Mouse (Mus musculus) fat pad, adult 2 months (tissue): ENCODE measurements around the gene Frmd4b.
"Not testable (repeated sequence)": the region's sequence is repeated elsewhere in the genome, so short reads cannot be mapped to it uniquely, and the experiment has no call there.

Experiments
- DNase-seq: peaks from one replicate; pipeline ENCODE4 v3.0.0-alpha.2; 2011; ENCODE audit warnings: low read depth, low spot score; ENCODE audit errors: extremely low read depth

Gene Frmd4b

GRCm38 (mm10) chr6:97392912-97393311 lies 224.4 kb downstream of the Frmd4b start:
- DNase-seq, result no peak

GRCm38 (mm10) chr6:97387388-97387787 lies 230.0 kb downstream of the Frmd4b start:
- no peak for DNase-seq

DNA sequence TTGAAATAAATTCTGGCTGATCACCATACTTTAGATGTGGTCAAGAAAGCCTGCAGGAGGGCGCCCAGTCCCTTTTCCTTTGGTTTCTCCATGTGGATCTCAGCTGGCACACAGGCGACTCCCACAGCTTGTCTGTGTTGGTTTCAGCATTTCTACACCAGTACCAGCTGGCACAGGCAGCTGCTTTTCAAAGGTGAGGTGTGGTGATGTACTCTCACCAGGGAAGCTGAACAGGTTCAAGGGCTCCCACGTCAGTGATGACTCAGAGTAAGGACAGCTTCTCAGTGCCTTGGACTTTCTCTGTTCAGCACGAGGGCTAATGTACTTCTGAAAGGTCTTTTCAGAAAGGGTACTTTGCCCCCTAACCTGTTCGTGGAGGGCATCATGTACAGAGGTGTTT lies 232.4 kb downstream of the Frmd4b start:
- DNase-seq, result peak; percentile 25

DNA sequence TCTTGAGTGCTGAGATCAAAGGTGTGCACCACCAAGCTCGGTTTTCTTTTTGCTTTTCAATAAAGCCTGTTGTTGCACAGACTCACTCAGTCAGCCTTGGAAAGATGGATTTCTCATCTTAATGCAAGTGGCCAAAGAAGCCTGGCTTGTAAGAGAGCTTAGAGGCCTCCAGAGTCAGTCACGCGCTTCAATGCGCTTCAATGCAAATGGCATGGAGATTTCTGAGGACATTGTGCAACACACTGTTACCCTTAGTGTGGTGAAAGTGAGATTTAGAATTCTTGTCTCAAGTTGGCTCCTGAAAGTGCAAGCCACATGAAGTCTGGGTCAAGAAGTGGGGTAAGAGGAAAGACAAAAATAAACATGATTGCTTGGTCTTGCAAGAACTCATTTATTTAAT lies 236.1 kb downstream of the Frmd4b start:
- peak; percentile 25 for DNase-seq

DNA sequence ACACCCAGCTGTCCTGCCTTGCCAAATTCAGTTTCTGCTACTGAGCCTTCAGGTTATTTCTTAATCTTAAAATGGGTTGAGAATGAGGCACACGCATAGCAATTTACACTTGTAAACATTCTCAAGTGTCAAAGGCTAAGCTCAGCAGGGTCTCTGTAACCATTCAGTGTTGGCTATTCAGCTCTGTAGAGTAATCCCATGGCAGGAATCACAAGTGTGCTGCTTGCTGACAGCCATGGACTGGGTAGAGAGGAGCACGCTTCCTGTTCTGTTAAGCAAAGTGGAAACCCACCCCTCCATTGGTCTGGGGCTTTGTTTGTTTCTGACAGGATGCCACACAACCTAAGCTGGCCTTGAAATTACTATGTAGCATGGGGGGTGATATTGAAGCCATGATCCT lies 246.4 kb downstream of the Frmd4b start:
- no peak for DNase-seq

GRCm38 (mm10) chr6:97370460-97370859 lies 246.9 kb downstream of the Frmd4b start:
- no peak for DNase-seq

DNA sequence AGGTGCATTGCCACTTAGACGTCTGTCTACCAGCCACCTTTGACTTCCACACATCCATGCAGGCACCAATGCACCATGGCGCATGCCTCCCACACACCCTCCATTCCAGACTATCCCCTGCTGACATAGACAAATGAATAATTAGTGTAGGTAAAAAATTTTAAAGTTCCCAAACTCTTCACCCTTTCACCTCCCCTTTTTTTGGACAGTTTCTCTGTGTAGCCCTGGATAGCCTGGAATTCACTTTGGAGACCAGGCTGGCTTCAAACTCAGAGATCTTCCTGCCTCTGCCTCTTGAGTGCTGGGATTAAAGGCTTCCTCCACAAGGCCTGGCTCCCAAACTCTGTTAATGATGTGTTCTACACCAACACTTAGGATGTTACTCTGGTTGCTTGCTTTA lies 253.5 kb downstream of the Frmd4b start:
- no peak for DNase-seq

GRCm38 (mm10) chr6:97357606-97358005 lies 259.7 kb downstream of the Frmd4b start:
- DNase-seq, result not testable (repeated sequence)

- no peak for DNase-seq
Observed at GRCm38 (mm10) chr6:97356612-97357011, 260.7 kb downstream of the Frmd4b start.

DNA sequence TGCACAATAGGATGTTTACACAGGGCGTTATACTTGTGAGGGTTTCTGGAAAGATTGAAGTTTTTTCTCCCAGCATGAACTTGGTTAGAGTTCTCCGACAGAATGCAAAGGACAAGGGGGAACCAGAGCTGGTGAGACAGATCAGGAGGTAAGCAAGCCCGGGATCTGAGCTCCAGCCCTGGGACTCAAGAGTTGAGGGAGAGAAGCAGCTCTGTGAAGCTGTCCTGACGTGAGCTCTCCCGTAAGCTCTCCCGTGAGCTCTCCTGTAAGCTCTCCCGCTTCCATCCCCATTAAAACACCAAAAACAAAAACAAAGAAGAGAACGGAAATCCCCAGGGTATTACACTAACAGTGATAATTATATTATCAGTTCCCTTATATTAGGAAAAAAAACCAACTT lies 262.2 kb downstream of the Frmd4b start:
- no peak for DNase-seq

DNA sequence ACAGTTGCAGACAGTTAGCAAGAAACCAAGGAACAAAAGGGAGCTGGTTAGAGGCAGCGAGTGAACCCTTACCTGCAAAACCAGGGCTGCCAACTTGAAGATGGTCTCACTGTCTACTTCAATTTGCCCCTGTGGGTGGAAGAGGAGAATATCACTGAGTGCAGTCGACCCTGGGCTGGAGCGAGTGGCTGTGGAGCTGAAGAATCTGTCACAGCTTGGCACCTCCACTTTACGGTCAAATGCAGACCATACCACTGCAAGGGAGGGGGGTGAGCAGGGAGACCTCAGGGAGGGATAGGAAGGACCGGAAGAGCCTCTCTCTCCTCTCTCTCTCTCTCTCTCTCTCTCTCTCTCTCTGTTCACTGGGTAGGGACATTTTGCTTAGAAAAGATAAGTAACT lies 263.4 kb downstream of the Frmd4b start:
- no peak for DNase-seq

- DNase-seq, result no peak
Observed at GRCm38 (mm10) chr6:97353371-97353770, 264.0 kb downstream of the Frmd4b start.

DNA sequence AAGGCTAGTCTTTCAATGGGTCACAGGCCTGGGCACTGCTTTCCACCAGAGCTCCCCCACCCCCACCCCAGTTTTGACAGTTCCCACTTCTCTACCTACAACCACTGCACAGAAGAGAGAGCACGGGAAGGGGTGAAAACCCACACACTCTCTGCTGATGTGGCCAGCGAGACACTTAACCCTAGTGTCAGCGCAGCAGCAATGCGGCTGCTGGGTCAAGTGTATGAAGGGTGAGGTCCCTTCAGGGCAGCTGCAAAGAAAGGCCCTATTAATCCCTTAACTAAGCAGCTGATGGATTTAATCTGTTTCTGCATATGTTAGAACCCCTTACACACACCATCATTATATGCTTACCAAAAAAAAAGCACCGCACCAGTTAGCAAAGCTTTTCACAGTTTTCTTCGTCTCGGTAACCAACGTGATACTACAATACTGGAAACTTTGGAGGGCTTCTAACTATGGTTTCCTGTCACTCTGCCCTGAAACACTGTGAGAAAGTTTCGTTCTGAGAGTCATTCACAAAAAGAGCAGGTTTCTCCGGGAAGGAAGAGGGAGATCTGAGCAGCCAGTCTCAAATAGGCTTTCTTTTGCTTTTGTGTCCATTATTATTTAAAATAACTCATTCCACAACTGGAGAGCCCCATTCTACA lies 264.7 kb downstream of the Frmd4b start:
- no peak for DNase-seq

- DNase-seq, result no peak
Observed at GRCm38 (mm10) chr6:97349355-97350138, 267.8 kb downstream of the Frmd4b start.

DNA sequence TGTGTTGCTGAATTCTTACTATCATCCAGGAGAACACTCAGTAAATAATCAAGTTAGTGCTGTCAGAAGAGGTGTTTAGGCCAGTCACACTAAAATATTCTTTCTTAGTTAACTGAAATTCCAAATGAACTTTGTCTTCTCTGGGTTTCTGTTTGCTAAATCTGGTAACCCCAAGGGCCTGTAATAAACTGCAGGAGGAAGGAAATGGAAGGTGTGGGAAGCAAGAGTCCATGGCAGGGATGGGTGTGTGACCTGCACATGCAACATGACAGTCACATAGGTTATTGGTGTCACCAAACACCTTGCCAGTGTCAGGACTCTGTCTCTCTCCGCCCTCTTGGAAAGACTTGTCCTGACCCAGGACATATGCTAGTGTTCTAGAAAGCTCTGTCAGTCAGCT lies 270.4 kb downstream of the Frmd4b start:
- DNase-seq, result no peak

DNA sequence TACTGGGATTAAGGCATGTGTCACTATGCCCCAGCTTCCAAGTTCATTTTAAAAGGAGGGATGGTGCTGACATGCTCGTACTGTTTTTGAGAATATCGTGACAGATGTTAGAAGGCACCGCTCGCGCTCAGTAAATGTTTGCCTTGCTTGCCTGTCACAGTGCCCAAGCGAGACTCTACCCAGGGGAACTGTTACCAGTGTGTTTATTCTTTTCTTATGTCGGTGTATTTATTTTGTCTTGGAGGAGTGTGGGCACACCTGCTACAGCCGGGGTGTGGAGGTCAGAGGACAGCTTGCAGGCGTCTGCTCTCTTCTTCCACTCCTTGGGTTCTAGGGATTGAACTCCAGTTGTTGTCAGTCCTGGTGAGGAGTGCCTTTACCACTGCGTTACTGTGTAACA lies 270.8 kb downstream of the Frmd4b start:
- DNase-seq, result no peak

DNA sequence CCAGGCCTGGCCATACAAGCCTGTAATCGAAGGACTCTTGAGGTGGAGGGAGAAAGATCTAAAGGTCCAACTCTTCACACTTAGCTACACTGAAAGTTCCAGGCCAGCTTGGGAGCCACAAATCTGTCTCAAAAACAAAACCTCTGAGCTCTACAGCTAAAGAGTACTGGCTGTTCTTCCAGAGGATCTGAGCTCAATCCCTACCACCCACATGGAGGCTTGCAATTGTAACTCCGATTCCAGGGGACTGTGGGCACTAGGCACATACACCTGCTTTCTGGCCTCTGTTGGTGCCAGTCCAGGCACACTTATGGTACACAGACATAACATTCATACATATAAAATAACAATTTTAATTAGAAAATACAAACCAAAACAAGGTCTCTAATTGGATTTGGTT lies 271.4 kb downstream of the Frmd4b start:
- DNase-seq, result peak; percentile 68

DNA sequence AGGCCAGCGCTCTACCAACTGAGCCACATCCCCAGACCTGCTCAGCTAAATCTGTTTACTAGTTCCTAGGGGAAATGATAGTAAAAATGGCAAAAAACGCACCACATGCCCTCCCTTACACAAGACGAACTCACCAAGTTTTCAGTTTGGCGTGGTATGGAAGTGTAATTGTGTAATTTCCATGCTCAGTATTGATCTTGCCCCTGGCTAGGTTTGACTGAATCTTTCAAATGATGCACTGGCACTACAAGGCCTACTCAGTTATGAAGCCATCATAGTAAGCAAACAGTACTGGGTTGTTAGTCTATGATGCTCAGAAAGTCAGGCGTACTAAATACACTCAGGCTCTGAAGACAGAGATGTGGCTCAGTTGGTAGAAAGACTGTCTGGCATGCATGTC lies 275.2 kb downstream of the Frmd4b start:
- DNase-seq, result no peak

- DNase-seq, result no peak
Observed at GRCm38 (mm10) chr6:97341628-97342027, 275.7 kb downstream of the Frmd4b start.

DNA sequence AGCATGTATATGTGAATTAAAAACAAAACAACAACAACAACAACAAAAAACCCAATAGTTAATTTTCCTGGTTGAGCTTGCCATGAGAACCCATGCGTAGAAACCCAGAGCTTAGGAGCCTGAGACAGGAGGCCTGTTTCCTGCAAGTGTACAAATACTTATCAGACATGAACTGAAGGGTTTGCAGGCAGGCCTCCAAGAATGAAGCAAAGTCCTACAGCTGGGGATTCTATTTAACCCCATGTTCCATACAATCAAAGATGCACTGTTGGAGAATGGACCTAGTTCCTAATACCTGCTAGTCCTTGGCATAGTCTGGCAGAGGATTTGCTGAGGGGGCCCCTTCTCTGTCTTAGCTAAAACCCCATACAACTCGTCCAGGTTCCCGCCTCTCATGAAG lies 276.2 kb downstream of the Frmd4b start:
- DNase-seq, result no peak

DNA sequence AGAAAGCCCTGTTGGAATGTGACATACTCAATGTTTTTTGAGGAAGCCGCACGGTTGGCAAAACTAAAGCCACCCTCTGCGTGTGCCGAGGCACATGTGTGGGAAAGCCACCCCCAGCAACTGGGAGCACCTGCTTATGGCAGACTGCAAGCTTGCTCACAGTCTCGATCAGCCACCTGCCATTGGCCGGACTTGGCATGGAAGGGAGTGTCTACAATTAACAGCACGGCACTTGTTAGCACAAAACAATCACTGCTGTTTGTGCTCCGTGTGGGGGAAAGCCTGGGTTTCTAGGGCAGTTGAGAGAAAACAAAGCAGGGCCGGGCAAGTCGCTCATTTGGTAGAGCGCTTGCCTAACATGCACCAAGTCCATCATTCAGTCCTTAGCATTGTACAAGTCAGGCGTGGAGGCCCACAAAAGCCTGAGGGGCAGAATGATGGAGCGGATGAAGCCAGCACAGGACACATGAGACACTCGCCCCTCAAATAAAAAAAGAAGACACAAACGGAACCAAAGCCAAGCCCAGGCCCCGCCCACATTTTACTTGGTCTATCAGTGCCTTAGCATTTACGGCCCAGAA lies 277.0 kb downstream of the Frmd4b start:
- no peak for DNase-seq

- no peak for DNase-seq
Observed at GRCm38 (mm10) chr6:97339271-97339681, 278.1 kb downstream of the Frmd4b start.
